Mouse (Mus musculus) ES-Bruce4 (cell line): Measurements from ENCODE around the gene Pdap1.

Experiments used
- CTCF ChIP-seq: IDR thresholded peaks from one replicate; pipeline ENCODE4 v1.8.1; 2011; ENCODE audit warnings: low read depth, low read length
- EP300 ChIP-seq: IDR thresholded peaks from 2 replicates; pipeline ENCODE4 v1.6.1; 2011; ENCODE audit warnings: low read depth, low read length; ENCODE audit not compliant: insufficient read depth
- POLR2A ChIP-seq: IDR thresholded peaks from one replicate; pipeline ENCODE4 v1.8.1; 2011; ENCODE audit warnings: low read length; ENCODE audit not compliant: insufficient read depth

- TF ChIP-seq CTCF (no peak), POLR2A (no peak), EP300 (no peak)
Measured at GRCm38 (mm10) chr5:145110401-145110800, 29.6 kb downstream of the Pdap1 start.
